Mouse (Mus musculus): Measurements from ENCODE around the gene Ap3s2. TPM values are rescaled to one million over a fixed set of nuclear protein-coding genes. Genes with fewer than 3 reads are reported as not detected.
A peak's percentile ranks its signal among the peaks of the same experiment; 100 is the strongest.

Ap3s2 gene
- polyA plus RNA-seq, 1 experiment from 2014 or later: 61.2 TPM

DNA sequence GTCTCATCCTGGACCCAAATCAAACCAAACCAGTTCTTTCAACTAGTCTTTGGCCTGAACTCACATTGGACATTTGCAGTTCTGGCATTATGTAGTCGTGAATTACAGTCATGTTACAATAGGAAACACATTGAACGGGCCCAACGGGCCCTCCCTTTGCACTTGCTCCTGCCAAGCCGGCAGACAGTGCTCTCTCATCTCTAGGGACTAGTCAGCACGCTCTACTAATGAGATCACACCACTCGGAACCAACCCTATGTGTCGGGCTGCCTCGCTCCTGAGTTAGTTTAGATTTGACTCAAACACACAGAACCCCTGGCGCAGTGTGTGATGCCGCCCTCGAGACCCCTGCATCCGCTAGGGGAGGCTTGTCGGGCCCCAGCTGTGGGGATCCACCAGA, 52.6 kb downstream of the Ap3s2 start:
- DNase-seq (ENCODE audit: low spot score): no peak

GRCm38 (mm10) chr7:79866294-79867000, 54.0 kb downstream of the Ap3s2 start:
- Histone ChIP-seq H3K9ac (replicated peaks; ENCODE audit: low read length) (no peak overlapping the region), H3K27me3 (ENCODE audit: control insufficient read depth, insufficient read depth, low read length) (no peaks in the 10 kb centered on the region), H3K36me3 (replicated peaks; ENCODE audit: control insufficient read depth, insufficient read depth, low read depth, low read length) (no peaks in the 10 kb centered on the region), H3K4me3 (ENCODE audit: low read depth, low read length) (no peak overlapping the region), H3K27ac (replicated peaks; ENCODE audit: low read depth, low read length) (no peak overlapping the region), H3K4me2 (ENCODE audit: low read depth, low read length) (no peak overlapping the region), H3K4me1 (ENCODE audit: control insufficient read depth, insufficient read depth, low read length) (no peaks in the 10 kb centered on the region), H3K9me3 (replicated peaks; ENCODE audit: control insufficient read depth, low read length) (no peaks in the 10 kb centered on the region)
- DNase-seq (ENCODE audit: low spot score) (peak; percentile 30), ATAC-seq (replicated peaks; ENCODE audit: insufficient number of reproducible peaks, low FRiP score, low TSS enrichment, low read depth) (no peak)
- WGBS: 82% methylated on average over 3 of the region's 3 CpGs

More for the DNA sequence above, 52.6 kb downstream of the Ap3s2 start:
- Histone ChIP-seq H3K4me1 (ENCODE audit: control insufficient read depth, insufficient read depth, low read length) (no peaks in the 10 kb centered on the region), H3K27ac (replicated peaks; ENCODE audit: low read depth, low read length) (no peak overlapping the region), H3K27me3 (ENCODE audit: control insufficient read depth, insufficient read depth, low read length) (no peaks in the 10 kb centered on the region), H3K36me3 (replicated peaks; ENCODE audit: control insufficient read depth, insufficient read depth, low read depth, low read length) (no peaks in the 10 kb centered on the region), H3K9me3 (replicated peaks; ENCODE audit: control insufficient read depth, low read length) (no peaks in the 10 kb centered on the region), H3K4me3 (ENCODE audit: low read depth, low read length) (no peak overlapping the region), H3K4me2 (ENCODE audit: low read depth, low read length) (no peak overlapping the region), H3K9ac (replicated peaks; ENCODE audit: low read length) (no peak overlapping the region)
- ATAC-seq (replicated peaks; ENCODE audit: insufficient number of reproducible peaks, low FRiP score, low TSS enrichment, low read depth): no peak
- 79% methylated on average over 13 of the region's 13 CpGs for WGBS

- H3K4me3 ChIP-seq (ENCODE audit: low read depth, low read length): no peak overlapping the region
- no peaks in the 10 kb centered on the region for H3K27me3 ChIP-seq (ENCODE audit: control insufficient read depth, insufficient read depth, low read length)
- no peaks in the 10 kb centered on the region for H3K36me3 ChIP-seq (replicated peaks; ENCODE audit: control insufficient read depth, insufficient read depth, low read depth, low read length)
- H3K4me2 ChIP-seq (ENCODE audit: low read depth, low read length): no peak overlapping the region
- peaks cover 4% of the 10 kb centered on the region; the same call in 1 of the 2 replicates for H3K4me1 ChIP-seq (ENCODE audit: control insufficient read depth, insufficient read depth, low read length)
- 85% methylated on average over 8 of the region's 8 CpGs for WGBS
- no peak overlapping the region for H3K9ac ChIP-seq (replicated peaks; ENCODE audit: low read length)
- DNase-seq (ENCODE audit: low spot score) (no peak), ATAC-seq (replicated peaks; ENCODE audit: insufficient number of reproducible peaks, low FRiP score, low TSS enrichment, low read depth) (no peak)
- H3K9me3 ChIP-seq (replicated peaks; ENCODE audit: control insufficient read depth, low read length): no peaks in the 10 kb centered on the region
- no peak overlapping the region for H3K27ac ChIP-seq (replicated peaks; ENCODE audit: low read depth, low read length)
These were observed 58.7 kb downstream of the Ap3s2 start for GRCm38 (mm10) chr7:79861794-79862193.

DNA sequence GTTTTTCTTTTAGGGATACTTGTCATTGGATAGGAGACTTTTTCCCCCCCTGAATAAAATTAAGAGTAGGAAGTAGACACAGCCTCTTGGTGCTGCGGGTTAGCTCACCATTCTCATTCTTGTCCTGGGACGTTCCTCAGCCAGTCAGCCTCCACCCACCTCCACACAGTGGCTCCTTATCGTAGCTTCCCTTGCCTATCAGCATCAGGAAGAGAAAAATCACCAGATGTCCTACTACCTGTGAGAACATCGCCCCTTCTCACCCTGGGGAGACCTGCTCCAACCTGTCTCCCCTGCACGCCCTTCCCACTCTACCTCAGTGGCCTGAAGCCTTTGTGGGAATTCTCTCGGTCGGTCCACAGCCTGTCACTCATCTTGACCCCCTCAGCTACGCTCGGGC, 59.6 kb downstream of the Ap3s2 start, which contains the start of gene Anpep:
Anpep (minus strand) TSS at position 249 of the 400 bp plus-strand sequence.
- no peaks in the 10 kb centered on the region for H3K9me3 ChIP-seq (replicated peaks; ENCODE audit: control insufficient read depth, low read length)
- no peak for DNase-seq (ENCODE audit: low spot score)
- no peak within 1 kb of the TSS for H3K4me2 ChIP-seq (ENCODE audit: low read depth, low read length)
- no peaks in the 10 kb centered on the region for H3K36me3 ChIP-seq (replicated peaks; ENCODE audit: control insufficient read depth, insufficient read depth, low read depth, low read length)
- H3K27me3 ChIP-seq (ENCODE audit: control insufficient read depth, insufficient read depth, low read length): no peaks in the 10 kb centered on the region
- H3K4me1 ChIP-seq (ENCODE audit: control insufficient read depth, insufficient read depth, low read length): peaks cover 4% of the 10 kb centered on the region; the same call in 1 of the 2 replicates
- H3K9ac ChIP-seq (replicated peaks; ENCODE audit: low read length): no peak within 1 kb of the TSS
- no peak within 1 kb of the TSS for H3K27ac ChIP-seq (replicated peaks; ENCODE audit: low read depth, low read length)
- 77% methylated on average over 9 of the region's 9 CpGs for WGBS
- no peak within 1 kb of the TSS for H3K4me3 ChIP-seq (ENCODE audit: low read depth, low read length)
- ATAC-seq (replicated peaks; ENCODE audit: insufficient number of reproducible peaks, low FRiP score, low TSS enrichment, low read depth): no peak

- no peak overlapping the region for H3K4me2 ChIP-seq (ENCODE audit: low read depth, low read length)
- no peak for DNase-seq (ENCODE audit: low spot score)
- H3K27me3 ChIP-seq (ENCODE audit: control insufficient read depth, insufficient read depth, low read length): no peaks in the 10 kb centered on the region
- H3K4me3 ChIP-seq (ENCODE audit: low read depth, low read length): no peak overlapping the region
- WGBS: 50% methylated on average over 9 of the region's 9 CpGs
- peaks cover 4% of the 10 kb centered on the region; the same call in 1 of the 2 replicates for H3K4me1 ChIP-seq (ENCODE audit: control insufficient read depth, insufficient read depth, low read length)
- no peak for ATAC-seq (replicated peaks; ENCODE audit: insufficient number of reproducible peaks, low FRiP score, low TSS enrichment, low read depth)
- H3K9me3 ChIP-seq (replicated peaks; ENCODE audit: control insufficient read depth, low read length): no peaks in the 10 kb centered on the region
- no peak overlapping the region for H3K9ac ChIP-seq (replicated peaks; ENCODE audit: low read length)
- H3K36me3 ChIP-seq (replicated peaks; ENCODE audit: control insufficient read depth, insufficient read depth, low read depth, low read length): no peaks in the 10 kb centered on the region
- H3K27ac ChIP-seq (replicated peaks; ENCODE audit: low read depth, low read length): no peak overlapping the region
These were observed 61.4 kb downstream of the Ap3s2 start for GRCm38 (mm10) chr7:79858956-79859630.

- Histone ChIP-seq H3K4me1 (ENCODE audit: control insufficient read depth, insufficient read depth, low read length) (peaks cover 4% of the 10 kb centered on the region; the same call in 1 of the 2 replicates), H3K27me3 (ENCODE audit: control insufficient read depth, insufficient read depth, low read length) (no peaks in the 10 kb centered on the region), H3K4me2 (ENCODE audit: low read depth, low read length) (no peak overlapping the region), H3K27ac (replicated peaks; ENCODE audit: low read depth, low read length) (no peak overlapping the region), H3K4me3 (ENCODE audit: low read depth, low read length) (no peak overlapping the region), H3K9me3 (replicated peaks; ENCODE audit: control insufficient read depth, low read length) (no peaks in the 10 kb centered on the region), H3K9ac (replicated peaks; ENCODE audit: low read length) (no peak overlapping the region), H3K36me3 (replicated peaks; ENCODE audit: control insufficient read depth, insufficient read depth, low read depth, low read length) (no peaks in the 10 kb centered on the region)
- peak; percentile 64 for DNase-seq (ENCODE audit: low spot score)
- ATAC-seq (replicated peaks; ENCODE audit: insufficient number of reproducible peaks, low FRiP score, low TSS enrichment, low read depth): no peak
- 66% methylated on average over 11 of the region's 11 CpGs for WGBS
These were observed 62.1 kb downstream of the Ap3s2 start for GRCm38 (mm10) chr7:79858202-79858934.

DNA sequence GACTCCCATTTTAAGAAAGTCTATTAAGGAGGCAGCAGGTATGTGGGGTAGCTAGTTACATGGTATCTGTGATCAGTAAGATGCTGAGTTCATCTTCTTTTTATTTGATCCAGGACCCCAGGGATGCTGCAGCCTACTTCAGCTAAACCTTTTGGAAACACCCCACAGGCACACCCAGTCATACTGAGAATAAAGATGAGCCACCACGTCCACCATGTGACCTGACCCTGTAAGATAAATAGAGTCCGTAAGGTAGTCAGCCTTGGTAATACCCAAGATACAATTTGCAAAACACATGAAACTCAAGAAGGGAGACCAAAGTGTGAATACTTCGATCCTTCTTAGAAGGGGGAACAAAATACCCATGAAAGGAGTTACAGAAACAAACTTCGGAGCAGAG, 64.1 kb downstream of the Ap3s2 start:
- Histone ChIP-seq H3K4me2 (ENCODE audit: low read depth, low read length) (no peak overlapping the region), H3K9me3 (replicated peaks; ENCODE audit: control insufficient read depth, low read length) (no peaks in the 10 kb centered on the region), H3K9ac (replicated peaks; ENCODE audit: low read length) (no peak overlapping the region), H3K4me1 (ENCODE audit: control insufficient read depth, insufficient read depth, low read length) (peaks cover 4% of the 10 kb centered on the region; the same call in 1 of the 2 replicates), H3K4me3 (ENCODE audit: low read depth, low read length) (no peak overlapping the region), H3K27ac (replicated peaks; ENCODE audit: low read depth, low read length) (no peak overlapping the region), H3K27me3 (ENCODE audit: control insufficient read depth, insufficient read depth, low read length) (no peaks in the 10 kb centered on the region), H3K36me3 (replicated peaks; ENCODE audit: control insufficient read depth, insufficient read depth, low read depth, low read length) (no peaks in the 10 kb centered on the region)
- 77% methylated on average over 4 of the region's 4 CpGs for WGBS
- DNase-seq (ENCODE audit: low spot score) (no peak), ATAC-seq (replicated peaks; ENCODE audit: insufficient number of reproducible peaks, low FRiP score, low TSS enrichment, low read depth) (no peak)

Measured in embryonic facial prominence, embryonic 11.5 days (tissue).